Mouse (Mus musculus) urinary bladder, postnatal 4 days (tissue): ENCODE results near the gene Tgm2.

Experiments
- DNase-seq, 2 experiments: peaks; one replicate each; pipeline ENCODE4 v3.0.0; 2021 to 2022; ENCODE audit warnings: low spot score in 2 of 2

Gene Tgm2

DNA sequence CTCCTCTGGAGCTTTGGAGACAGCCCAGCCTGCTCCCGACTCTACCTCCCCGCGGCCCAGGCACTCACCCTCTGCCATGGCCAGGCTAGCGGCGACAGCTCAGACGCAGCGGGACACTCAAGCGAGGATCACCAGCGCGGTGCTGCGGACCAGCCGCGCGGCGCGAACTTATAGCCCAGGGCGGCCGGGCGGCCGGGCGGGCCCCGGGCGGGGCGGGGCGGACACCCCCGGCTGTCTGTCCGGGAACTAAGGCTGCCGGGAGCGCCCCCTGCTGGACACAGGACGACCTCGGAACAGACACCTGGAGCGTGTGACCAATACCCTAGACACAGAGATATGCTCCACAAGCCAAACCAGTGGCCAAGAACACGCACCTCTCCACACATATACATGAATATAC lies at the start of gene Tgm2:
Gene Tgm2, minus strand, starts transcription at position 214 of the 400 bp plus-strand sequence.
- DNase-seq = peak; percentile 84 to 95

DNA sequence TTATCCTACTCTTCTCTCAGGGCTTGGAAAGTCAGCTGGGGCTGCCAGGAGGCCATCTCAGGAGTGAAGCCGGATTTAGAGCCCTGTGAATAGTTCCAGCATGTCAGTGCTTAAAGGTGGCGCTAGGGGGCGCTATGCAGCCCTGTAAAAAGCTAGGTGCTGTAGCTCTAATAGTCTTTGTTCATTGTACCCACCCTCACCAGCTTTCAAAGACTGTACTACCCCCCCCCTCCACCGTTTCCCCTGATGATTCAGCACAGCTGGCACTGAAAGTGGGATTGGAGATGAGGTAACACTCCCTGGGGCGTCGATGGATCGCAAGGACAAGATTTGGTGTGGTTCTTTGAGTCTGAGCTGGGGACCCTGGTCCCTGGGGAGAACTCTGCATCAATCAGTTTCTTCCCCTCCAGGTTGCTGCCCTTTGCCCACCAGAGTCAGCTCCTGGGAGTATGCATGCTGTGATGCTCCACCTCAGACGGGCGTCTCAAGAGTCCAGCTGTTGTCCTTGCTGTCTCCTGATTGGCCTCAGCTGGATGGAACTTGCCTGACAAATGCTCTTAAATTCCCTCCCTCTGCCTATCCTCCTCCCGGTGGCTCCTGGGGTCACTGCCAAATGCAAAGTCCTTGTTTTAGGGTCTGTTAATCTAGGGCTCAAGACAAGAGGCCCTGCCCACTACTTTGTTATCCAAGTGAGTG lies 48.9 kb upstream of the Tgm2 start:
- DNase-seq = peak in 1 of 2 experiments; percentile 47

DNA sequence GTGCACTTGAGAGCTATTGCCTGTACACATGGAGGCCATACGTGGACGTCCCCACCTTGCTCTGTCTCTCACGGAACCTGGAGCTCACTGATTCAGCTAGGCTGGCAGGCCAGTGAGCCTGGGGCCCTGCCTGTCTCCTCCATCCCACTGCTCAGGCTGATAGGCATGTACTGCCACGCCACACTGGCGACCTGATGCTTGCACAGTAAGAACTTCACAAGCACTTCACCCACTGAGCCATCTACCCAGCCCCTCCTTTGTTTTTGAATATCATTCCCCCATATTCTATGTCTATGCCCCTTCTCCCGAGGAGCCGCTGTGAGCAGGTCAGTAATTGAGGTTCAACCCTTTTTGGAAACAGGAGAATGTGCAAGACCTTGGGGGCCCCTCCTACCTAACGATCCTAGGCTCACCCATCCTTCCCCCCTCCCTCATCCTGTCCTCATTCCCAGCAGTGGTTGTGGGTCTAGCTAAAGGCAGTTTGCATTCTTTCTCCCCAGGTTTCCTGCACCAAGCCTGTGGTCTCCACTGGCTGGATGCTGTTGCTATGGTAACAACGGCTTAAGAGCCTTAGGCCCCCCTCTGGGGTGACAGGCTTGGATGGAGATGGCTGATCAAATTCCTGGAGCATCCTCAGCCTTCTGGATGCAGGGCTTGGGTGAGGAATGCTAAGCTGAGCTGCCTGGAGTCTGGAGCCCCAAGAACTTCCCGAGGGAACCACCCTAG lies 47.5 kb upstream of the Tgm2 start:
- DNase-seq = no peak

DNA sequence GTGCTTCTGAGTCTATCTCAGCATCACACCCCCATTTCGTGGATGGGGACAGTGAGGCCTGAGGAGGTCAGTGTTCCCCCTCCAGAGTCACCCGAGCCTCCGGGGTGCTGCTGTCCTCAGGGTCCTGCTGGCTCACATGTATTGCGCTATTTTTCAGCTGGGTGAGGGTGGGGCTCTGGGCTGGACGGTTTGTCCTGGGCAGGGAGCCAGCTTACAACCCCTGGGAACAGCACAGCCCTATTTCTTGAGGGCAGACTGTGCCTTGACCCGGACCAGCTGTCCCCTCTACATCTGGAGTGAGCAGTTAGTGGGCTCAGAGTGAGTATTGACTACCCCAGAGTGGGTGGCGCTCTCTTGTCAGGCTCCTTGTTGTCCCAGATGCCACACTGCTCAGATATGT lies 44.9 kb upstream of the Tgm2 start:
- peak in 1 of 2 experiments; percentile 75 for DNase-seq

DNA sequence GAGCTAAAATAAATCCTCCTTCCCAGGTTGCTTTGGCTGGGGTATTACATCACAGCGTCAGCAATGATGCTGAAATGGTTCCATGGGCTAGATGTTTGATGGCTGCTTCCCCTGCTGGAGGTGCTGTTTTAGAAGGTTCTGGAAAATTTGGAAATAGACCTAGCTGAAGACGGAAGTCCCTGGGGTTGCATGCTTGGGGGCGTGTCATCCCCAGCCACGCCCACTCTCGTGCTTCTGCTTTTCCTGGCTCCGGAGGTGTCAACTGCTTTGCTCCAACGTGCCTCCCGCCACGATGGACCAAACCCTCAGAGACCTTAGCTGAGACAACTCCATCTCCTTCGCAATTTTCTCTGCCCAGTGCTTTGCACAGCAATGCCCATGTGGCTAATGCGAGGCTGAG lies 43.2 kb upstream of the Tgm2 start:
- DNase-seq = no peak

DNA sequence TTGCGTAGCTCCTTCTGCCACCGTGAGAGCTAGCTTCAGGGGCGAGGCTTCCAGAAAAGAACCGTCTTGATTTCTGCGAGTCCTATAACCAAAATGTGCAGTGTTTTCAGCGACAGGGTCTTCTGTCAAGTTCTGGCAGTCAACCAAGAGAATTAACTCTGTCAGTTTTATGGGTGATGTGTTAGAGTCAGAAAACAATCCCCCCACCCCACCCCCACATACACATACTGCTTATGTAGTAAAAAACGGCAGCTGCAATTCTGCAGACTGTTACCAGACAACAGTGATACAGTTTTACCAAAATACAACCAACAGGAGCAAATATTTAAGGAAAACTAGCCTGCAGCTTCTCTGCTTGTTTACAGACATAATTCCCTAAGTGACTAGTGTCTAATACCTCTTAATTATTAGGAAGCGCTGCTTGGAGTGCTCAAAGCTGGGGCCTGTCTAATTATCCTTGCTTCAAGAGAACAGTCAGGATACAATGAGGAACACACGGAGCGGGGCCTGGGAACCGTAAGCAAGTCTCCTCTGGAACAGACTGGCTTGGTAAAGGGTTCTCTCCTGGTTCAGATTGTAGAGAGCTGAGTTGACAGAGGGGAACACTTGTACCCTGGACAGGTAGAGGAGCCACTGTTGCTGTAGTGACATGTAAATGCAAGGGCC lies 40.1 kb upstream of the Tgm2 start:
- DNase-seq = no peak

DNA sequence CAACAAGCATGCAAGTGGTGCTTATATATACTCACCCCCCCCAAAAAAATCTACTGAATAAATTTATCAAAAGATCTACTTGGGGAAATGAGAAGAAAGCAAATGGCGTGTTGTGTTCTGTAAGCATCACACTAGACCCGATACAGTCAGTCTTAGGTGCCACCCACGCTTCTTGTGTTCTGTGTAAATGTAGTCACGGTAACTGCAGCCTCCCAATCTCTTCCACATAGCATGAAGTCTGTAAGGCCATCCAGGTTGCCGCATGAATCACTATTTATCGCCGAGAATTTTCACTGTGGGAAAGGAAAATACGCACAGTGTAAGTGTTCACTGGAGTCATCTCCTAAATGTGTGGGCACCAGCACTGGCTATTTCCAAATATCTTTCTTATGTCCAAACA lies 37.0 kb upstream of the Tgm2 start:
- no peak for DNase-seq

DNA sequence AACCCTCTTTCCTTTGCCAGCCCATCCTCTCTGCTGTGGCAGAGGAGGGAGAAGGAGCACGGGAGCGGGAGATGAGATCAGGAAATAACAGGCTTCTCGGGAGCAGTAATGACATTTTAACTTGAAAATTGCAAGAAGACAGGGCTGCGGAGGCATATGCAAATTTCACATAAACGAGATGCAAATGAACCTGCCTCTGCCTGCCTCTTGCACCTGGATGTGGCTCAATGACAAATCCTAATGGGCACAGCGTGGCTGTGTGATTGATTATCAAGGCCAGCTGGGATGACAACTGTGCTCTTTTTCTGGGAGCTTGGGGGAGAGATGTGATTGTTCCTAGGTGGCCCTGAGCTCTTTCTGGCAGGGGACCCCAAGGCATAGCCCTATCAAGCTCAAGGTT lies 35.7 kb upstream of the Tgm2 start:
- DNase-seq = no peak

DNA sequence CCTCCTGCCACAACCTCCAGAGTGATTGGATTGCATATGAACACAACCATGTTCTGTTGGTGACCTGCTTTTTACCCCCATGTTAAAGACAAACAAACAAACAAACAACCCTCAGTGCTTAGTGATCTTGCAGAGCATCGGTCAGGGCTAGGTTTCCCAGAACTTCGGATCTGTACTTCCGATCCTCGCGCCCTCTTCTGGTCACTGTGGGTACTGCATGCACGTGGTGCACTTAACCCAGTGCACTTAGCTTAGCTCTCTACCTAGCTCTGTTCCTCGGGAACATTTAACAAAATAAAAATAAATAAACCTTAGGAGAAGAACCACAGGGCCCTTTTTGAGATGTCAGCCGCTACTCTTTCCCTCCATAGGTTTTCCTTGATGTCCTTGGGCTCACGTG lies 34.6 kb upstream of the Tgm2 start:
- peak in 1 of 2 experiments; percentile 77 for DNase-seq

DNA sequence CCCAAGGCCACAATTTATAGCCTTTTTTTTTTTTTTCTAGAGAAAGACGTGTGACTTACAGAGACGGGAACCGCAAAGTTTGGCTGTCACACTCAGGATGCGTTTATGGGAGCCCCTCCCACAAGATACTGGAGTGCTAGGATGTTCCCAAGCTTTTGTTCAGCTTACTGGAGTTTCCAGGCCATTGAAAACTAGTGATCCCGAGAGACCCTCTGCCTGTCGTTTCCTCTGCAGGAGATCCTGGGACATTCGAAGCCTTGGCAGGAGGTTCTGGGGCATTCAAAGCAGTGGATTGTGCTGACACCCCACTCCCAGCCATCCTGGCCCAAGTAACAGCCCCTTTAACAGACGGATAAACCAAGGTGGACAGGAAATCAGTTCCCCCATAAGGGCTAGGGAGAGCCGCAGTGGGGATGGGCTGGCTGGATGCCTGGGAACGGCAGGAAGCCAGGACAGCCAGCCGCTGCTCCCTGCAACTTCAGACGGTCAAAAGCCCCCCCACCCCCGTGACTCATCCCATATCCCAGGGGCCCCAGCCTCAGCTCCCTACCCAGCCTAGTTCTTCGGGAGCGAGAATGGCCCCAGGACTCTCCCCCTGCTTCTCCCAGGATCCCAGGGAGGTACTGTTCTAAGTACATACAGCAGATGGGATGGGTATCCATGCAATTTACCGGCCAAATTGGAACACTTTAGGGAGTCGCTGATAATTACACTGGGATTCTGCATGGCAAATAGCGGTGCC lies 33.3 kb upstream of the Tgm2 start:
- peak in 1 of 2 experiments; percentile 65 for DNase-seq

DNA sequence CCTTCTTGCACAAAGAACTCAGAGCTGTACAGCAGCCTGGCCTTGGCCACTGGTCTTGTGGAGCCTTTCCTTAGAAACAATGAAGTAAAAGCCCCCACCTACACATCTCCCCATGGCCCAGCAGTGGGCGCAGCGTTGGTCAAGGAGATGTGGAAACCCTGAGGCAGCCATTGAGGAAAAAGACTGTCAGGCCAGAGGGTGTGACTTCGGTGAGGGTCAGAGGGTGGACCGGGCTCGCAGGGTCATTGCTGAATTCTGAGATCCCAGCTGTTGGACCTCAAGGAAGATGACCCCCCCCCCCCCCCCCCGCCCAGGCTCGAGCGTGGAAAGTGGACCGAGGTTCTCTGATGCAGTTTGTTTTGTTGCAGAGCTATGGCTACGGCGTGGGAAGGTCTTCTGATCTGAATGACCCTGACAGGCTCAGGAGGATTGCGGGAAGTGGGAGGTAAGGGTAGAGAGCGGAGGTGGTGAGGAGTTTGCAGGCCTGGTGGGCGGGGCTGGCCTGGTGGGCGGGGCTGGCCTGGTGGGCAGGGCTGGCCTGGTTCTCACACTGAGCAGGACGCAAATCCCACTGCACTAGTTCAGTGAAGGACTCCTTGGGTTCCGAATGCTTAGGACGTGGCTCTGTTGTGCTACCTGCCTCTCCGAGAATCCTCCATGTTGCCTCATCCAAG lies 32.6 kb upstream of the Tgm2 start:
- peak; percentile 83 to 88 for DNase-seq

DNA sequence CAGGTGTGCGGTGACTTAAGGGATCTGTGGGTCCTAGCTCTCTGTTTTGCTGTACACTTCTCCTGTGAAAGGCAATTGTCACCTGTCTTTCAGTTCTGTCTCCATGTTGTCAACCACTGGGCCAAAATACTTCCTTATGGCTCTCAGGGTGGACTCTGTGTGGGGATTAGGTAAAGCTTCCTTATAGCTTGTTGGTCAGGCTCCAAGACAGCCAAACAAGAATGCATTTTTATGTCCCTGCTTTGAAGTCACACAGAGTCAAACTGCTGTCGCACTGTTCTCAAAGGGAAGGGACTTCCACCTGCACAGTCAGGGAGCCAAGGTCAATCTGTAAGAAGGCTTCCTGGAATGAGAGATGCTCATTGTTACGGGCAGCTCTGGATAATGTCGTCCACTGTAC lies 31.9 kb upstream of the Tgm2 start:
- no peak for DNase-seq

DNA sequence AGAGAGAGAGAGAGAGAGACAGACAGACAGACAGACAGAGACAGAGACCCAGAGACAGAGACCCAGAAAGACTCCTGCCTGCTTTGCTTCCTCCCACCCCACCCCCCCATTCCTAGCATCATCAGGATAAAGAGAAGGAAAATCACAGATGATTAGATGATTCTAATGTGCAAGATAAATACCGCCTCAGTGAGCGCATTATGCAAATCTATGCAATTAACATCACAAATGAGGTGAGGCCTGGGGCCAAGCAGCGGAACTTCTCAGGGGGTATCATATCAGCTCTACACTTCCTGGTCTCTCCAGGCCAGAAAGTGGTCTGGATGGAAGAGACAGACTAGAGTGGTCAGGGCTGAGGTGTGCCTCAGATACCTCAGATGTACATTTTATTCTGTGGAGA lies 31.3 kb upstream of the Tgm2 start:
- no peak for DNase-seq

DNA sequence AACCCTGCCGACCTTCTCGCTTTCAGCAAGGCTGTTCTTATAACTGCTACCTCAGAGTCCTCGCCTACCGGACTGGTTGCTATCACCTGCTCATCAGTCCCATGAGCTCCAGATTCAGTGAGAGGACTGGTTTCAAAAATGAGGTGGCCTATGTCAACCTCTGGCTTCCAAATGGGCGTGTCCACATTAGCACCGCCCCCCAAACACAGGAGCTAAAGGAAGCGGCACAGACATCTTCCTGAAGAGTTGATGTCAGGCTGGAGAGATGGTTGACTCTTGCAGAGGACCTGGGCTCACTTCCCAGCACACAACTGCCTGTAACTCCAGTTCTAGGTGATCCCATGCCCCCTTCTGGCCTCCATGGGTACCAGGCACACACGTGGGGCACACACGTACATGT lies 30.5 kb upstream of the Tgm2 start:
- DNase-seq = no peak

DNA sequence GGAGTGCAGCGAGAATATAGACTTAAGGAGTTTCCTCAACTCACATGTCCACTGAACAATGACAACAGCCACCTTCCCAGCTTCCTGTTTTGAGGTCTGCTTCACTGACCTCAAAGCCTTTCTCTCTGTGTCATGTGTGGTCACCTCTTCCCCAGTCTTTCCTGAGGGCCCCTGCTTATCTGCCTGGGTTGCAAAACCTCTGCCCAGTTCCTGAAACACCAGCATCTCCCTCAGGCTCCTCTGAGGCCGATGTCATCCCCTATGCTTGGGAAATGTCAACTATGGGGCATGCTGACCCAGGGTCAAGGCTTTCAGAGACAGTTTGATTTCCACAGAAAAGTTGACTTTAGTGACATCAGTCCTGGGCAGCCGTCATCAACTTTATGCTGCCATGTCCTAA lies 29.2 kb upstream of the Tgm2 start:
- no peak for DNase-seq

DNA sequence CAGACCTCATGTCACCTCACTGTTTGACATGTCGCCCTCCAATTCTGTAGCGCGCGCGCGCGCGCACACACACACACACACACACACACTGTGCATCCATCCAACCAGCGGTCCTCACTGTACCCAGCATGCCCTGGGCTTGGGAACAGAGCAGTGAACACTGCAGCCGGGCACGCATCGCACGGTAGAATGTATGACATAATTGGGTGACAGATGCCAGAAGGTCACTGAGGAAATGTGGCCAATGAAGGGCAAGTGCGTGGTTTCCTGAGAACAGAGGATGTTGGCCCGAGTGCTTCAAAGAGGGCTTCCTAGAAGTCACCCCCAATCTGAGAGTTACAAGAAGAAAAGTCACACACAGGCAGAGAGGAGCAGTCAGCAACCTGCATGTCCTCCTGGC lies 28.7 kb upstream of the Tgm2 start:
- DNase-seq = no peak

DNA sequence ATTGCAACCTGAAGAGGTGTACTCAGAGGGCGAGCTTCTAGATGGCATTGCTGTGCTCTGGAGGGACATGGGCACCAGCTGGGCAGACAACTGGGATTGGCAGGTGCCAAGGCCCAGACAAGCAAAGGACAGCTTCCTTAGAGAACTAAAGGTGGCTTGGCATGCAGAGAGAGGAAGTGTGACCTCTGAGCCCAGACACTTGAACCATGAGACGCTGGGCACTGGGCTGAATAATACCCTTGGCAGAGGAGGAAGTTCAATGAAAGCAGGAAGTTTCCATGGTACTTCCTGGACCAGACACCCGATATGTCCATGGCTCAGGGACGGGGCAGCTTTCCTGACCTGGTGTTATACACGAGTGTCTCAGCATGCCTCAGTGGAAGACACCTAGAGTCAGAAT lies 28.2 kb upstream of the Tgm2 start:
- DNase-seq = no peak

DNA sequence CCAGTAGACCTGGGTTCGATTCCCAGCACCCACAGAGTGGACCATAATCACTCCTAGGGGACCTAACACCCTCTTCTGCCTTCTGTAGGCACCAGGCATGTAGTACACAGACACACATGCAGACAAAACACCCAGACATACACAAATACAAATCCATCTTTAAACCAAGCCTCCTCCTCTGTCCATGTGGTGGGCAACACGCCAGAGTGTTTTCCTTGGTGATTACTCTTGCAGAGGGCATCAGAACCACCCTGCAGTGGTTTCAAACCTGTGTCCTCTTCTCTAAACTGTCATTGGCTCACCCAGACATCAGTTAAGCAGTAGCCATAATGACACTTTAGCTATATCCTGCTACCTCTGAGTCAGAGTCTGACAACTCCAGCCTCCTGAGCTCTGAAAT lies 24.2 kb upstream of the Tgm2 start:
- no peak for DNase-seq

DNA sequence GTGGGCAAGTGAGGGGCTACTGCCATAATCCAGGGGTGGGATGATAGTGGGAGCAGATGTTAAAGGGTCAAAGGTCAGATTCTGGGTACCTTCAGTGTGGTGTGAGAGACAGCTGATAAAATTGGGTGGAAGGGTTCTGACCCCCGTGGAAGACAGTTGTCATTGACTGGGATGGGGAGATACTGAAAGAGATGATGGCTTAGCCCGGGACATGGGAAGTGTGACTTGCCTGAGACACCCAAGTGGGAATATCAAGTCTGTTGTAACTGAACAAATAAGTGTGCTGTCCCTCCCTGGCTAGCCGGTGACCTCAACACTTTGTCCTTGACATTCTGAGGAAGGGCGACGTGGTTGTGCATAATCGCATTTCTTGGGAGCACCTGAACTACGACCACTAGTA lies 23.5 kb upstream of the Tgm2 start:
- DNase-seq = no peak

DNA sequence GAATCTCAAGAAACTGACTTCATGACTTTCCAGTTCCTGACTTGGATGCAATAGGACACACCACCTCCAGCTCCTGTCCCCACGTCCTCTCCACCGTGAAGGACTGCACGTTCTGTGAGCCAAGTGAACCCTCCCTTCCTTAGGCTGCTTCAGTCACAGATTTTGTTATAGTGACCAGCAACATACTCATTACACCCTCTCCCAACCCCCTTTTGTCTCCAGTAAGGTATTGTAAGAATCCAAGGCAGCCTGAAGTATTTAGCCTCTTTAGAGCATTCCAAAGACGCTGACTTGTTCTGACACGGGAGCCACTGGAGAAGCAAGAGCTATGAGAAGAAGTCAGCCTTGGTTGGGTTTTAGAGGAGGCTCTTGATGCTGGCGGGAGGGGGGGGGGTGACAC lies 23.1 kb upstream of the Tgm2 start:
- no peak for DNase-seq

DNA sequence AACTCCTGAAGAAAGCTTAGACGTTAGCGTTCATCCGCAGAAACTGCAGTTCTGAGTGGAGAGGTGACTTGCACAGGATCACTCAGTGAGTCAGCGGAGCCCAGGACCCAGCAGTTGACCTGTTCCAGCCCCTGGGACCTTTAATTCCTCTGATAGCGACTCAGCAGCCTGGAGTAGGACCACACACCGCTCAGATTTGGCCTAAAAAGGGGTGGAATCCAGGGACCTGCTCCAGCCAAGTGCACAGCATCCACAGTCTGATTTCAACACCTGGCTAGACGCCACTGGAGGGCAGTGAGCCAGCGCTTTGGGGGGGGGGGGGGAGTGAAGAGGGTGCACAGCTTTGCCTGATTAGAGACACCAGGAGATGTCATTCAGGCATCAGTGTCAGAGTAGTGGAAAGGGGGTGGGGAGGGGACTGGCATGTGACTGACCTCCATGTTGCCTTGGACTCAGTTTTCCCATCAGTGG lies 22.5 kb upstream of the Tgm2 start:
- DNase-seq = peak in 1 of 2 experiments; percentile 64
